Mouse (Mus musculus) spleen, adult 2 months (tissue): Measurements from ENCODE around the gene Rmnd5a. TPM values are rescaled to one million over a fixed set of nuclear protein-coding genes. Genes with fewer than 3 reads are reported as not detected.

Experiments
- DNase-seq, 2 experiments: peaks; one replicate each; pipeline versions ENCODE4 v3.0.0 to v3.0.0-alpha.2; 2012 to 2021; ENCODE audit warnings: low spot score in 2 of 2, low read depth in 1 of 2
- H3K27ac ChIP-seq: fragments of 200-500 bp; 2 replicates; pipeline ENCODE4 v1.5.1; 2012; ENCODE audit warnings: low read length, inconsistent platforms; ENCODE audit not compliant: insufficient read depth
- H3K27me3 ChIP-seq: fragments of 200-500 bp; 2 replicates; pipeline ENCODE4 v1.6.1; 2012; ENCODE audit warnings: mild to moderate bottlenecking, moderate library complexity, low read length, inconsistent platforms; ENCODE audit not compliant: control insufficient read depth, insufficient read depth
- H3K36me3 ChIP-seq: fragments of 200-500 bp; 2 replicates; pipeline ENCODE4 v1.6.1; 2012; ENCODE audit warnings: mild to moderate bottlenecking, low read length, inconsistent platforms; ENCODE audit not compliant: control insufficient read depth, insufficient read depth
- H3K4me1 ChIP-seq: fragments of 200-500 bp; 2 replicates; pipeline ENCODE4 v1.6.1; 2011; ENCODE audit warnings: inconsistent platforms; ENCODE audit not compliant: control insufficient read depth, insufficient read depth, insufficient read length
- H3K4me3 ChIP-seq: fragments of 200-500 bp; 2 replicates; pipeline ENCODE4 v1.5.1; 2011; ENCODE audit warnings: mild to moderate bottlenecking, inconsistent platforms; ENCODE audit not compliant: insufficient read depth, insufficient read length; ENCODE audit errors: extremely low read depth
- CTCF ChIP-seq: fragments of 200-500 bp; IDR thresholded peaks from 2 replicates; pipeline ENCODE4 v1.5.1; 2011; ENCODE audit warnings: mild to moderate bottlenecking, inconsistent platforms; ENCODE audit not compliant: insufficient read depth, insufficient read length, insufficient replicate concordance; ENCODE audit errors: extremely low read depth
- POLR2A ChIP-seq: fragments of 200-500 bp; IDR thresholded peaks from 2 replicates; pipeline ENCODE4 v1.6.1; 2011; ENCODE audit warnings: low read depth, low read length, inconsistent platforms
- WGBS: fragments of 180-500 bp; shearing (Covaris S2); methylation state at CpG from one replicate; pipeline ENCODE4 v1.1.7; 2018; 5-methylcytosine and 5-hydroxymethylcytosine counted together
- polyA plus RNA-seq: library from polyadenylated mRNA; depleted of rRNA; stranded (reverse); fragments of >200 nt; gene quantifications from 2 replicates; pipeline ENCODE4 v1.2.3, GENCODE M21; 2012

The Rmnd5a gene
- polyA plus RNA-seq, 1 experiment: 17.7 TPM

GRCm38 (mm10) chr6:71353722-71354121 is 86.7 kb downstream of the Rmnd5a start:
- Histone ChIP-seq H3K4me3 (peak overlapping the region; percentile 37), H3K36me3 (no peaks in the 10 kb centered on the region), H3K27ac (peak overlapping the region; percentile 79), H3K27me3 (no peaks in the 10 kb centered on the region), H3K4me1 (no peaks in the 10 kb centered on the region)
- TF ChIP-seq CTCF: no peak
- TF ChIP-seq POLR2A: no peak
- DNase-seq: no peak
- 64% methylated on average over 2 of the region's 2 CpGs for WGBS

DNA sequence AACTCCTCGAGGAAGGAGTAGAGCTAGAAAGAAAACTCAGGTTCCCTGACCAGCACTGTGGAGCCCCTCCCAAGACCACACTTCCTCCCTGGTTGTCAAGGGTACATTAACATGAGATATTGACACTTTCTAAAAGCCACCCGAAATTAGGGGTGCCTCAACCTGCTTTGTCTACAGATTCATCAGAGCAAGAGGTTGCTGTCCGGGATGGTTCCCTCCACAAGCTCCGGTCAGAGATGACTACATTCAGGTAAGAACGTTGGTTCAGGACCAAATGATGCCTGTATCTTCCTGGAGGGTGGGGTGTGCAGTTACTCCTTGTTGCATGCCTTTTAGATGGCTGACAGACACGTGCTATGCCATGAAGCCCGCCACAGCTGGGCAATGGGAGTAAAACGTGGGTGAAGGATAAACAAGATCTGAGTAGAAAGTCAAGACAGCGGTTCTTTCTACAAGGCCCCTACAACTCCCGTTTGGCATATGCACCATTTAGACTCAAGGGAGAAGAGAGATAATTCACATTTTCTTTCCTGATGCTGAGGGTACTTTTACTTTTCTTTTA is 87.5 kb downstream of the Rmnd5a start:
- DNase-seq: no peak
- Histone ChIP-seq H3K4me3 (peak overlapping the region; percentile 37; the same call in 1 of the 2 replicates), H3K27ac (peak overlapping the region; percentile 79), H3K27me3 (no peaks in the 10 kb centered on the region), H3K36me3 (no peaks in the 10 kb centered on the region), H3K4me1 (no peaks in the 10 kb centered on the region)
- WGBS: 71% methylated on average over 10 of the region's 10 CpGs
- no peak for TF ChIP-seq CTCF
- TF ChIP-seq POLR2A: no peak

- H3K4me1 ChIP-seq: no peaks in the 10 kb centered on the region
- no peak for TF ChIP-seq POLR2A
- no peak for TF ChIP-seq CTCF
- no peak overlapping the region for H3K4me3 ChIP-seq
- no peaks in the 10 kb centered on the region for H3K27me3 ChIP-seq
- WGBS: 74% methylated on average over 6 of the region's 6 CpGs
- H3K27ac ChIP-seq: peak overlapping the region; percentile 79
- no peaks in the 10 kb centered on the region for H3K36me3 ChIP-seq
- no peak for DNase-seq
Measured at GRCm38 (mm10) chr6:71352201-71352600, 88.2 kb downstream of the Rmnd5a start.

DNA sequence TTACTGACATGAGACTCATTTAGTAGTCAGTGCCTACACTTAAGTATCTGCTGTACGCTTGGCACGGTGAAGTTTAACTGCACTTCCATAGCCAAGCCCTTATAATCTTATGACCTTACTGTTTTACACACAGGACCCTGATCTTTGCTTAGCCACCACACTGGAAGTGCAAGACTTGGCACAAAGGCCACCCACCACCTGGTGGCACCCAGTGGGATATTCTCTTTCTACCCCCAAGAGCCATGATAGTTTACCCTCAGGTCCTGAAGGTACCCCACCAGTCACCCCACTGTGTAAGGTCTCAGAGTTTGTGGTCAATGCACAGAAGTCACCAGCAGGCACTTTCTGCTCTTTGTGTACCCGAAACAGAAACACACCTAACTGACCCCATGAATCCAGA is 89.2 kb downstream of the Rmnd5a start:
- no peak overlapping the region for H3K4me3 ChIP-seq
- 88% methylated on average over 3 of the region's 3 CpGs for WGBS
- DNase-seq: no peak
- H3K27me3 ChIP-seq: no peaks in the 10 kb centered on the region
- no peak overlapping the region; the same call in 1 of the 2 replicates for H3K27ac ChIP-seq
- TF ChIP-seq POLR2A (no peak), CTCF (no peak)
- no peaks in the 10 kb centered on the region for H3K4me1 ChIP-seq
- no peaks in the 10 kb centered on the region for H3K36me3 ChIP-seq

DNA sequence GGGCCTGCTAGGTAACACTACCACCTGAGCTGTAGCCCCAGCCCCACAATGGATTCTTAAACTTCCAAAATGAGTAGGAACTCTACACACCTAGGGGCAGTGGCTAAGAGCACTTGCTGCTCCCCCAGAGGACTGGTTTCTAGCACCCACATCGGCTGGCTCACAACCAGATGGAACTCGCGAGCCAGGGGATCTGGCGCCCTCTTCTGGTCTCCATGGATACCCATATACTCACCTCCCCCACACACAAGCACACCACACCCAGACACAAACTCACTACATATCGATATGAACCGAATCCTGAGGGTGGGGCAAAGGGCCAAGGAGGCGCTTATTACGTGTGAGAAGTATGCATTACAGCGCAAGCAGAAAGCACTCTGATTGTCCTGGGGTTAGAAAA is 92.4 kb downstream of the Rmnd5a start:
- H3K36me3 ChIP-seq: no peaks in the 10 kb centered on the region
- 94% methylated on average over 9 of the region's 9 CpGs for WGBS
- no peak overlapping the region for H3K4me3 ChIP-seq
- no peak for DNase-seq
- no peak for TF ChIP-seq POLR2A
- TF ChIP-seq CTCF: no peak
- H3K27me3 ChIP-seq: no peaks in the 10 kb centered on the region
- H3K4me1 ChIP-seq: no peaks in the 10 kb centered on the region
- H3K27ac ChIP-seq: no peak overlapping the region

GRCm38 (mm10) chr6:71341179-71341578 is 99.3 kb downstream of the Rmnd5a start:
- Histone ChIP-seq H3K4me1 (no peaks in the 10 kb centered on the region), H3K36me3 (no peaks in the 10 kb centered on the region), H3K4me3 (no peak overlapping the region), H3K27ac (peak overlapping the region; percentile 67), H3K27me3 (no peaks in the 10 kb centered on the region)
- 64% methylated on average over 9 of the region's 9 CpGs for WGBS
- DNase-seq: peak in 1 of 2 experiments; percentile 12
- TF ChIP-seq POLR2A (no peak), CTCF (no peak)

DNA sequence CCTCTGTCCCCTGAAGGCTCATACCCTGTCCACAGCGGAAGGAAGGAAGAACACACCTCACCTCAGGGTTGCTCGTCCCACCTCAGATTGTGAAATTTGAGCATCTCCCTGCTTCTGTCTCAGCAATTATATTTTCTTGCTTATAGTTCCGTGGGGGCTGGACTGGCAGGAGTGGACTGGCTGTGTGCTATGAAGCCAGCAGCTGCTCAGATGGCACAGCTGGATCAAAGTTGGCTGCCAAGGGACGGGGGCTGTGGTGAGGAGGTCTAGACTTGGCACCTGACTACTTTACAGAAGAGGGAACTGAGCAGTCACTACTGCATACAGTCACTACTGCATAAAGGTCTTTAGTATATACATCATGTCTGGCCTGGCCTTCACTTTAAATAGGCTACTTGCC is 101.1 kb downstream of the Rmnd5a start:
- WGBS: 69% methylated on average over 4 of the region's 4 CpGs
- Histone ChIP-seq H3K4me1 (no peaks in the 10 kb centered on the region), H3K36me3 (no peaks in the 10 kb centered on the region), H3K27me3 (no peaks in the 10 kb centered on the region), H3K4me3 (no peak overlapping the region), H3K27ac (peak overlapping the region; percentile 51; the same call in 1 of the 2 replicates)
- no peak for DNase-seq
- TF ChIP-seq POLR2A: no peak
- TF ChIP-seq CTCF: no peak
